In the genomic region with DNA sequence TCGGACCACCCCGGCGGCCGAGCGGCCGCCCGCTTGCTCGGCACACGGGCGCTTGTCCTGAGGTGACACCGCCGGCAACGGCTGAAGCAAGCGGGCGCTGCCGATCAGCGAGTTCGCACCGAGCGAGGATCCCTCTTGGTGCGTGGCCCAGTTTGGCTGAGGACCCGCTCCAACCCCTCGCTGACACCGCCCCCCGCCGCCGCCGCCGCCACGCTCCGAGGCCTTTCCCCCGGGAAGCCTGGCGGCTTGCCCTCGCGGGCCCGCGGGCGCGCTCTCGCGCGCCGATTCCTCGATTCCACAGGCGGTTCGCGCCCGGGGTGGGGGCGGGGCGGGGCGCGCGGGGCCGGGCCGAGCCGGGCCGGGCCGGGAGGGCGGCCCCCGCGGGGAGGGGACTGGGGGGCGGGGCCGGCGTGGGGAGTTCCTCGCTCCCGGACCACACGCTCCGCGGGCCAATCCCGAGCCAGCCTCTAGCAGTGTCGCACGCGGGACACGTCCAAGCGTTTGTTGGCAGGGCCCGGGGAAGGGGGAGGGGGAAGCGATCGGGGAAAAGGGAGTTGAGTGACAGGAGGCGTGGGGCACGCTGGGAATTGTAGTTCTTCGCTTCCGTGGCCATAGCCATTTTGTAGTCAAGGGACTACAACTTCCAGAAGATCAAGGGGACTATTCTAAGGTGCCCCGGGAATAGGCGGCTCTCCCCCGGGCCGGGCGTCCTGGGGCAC, we compare ENCODE assay signal across 8 mouse cellular contexts. TPM values are rescaled to one million over a fixed set of nuclear protein-coding genes. Genes with fewer than 3 reads are reported as not detected.
DNase-seq lines count a peak whose midpoint lies in the region; ATAC-seq lines count a peak whose summit lies in the region.

No protein-coding gene starts in this region.

- DNase-seq in CD4-positive, CD25-positive, alpha-beta regulatory T cell, adult 2 months (ENCODE audit: low read depth, low spot score), result peak; percentile 98
- peak; percentile 88 for DNase-seq in fat pad, adult 2 months (ENCODE audit: extremely low read depth, low read depth, low spot score)
- peak; percentile 100 for DNase-seq in kidney, postnatal 10 days
- DNase-seq in natural killer cell, adult 2 months (ENCODE audit: low spot score in 2 of 2), result peak; percentile 95 to 96

- H3K9ac ChIP-seq in heart, embryonic 13.5 days, result peak overlapping the region; percentile 95
- peak overlapping the region; percentile 93 for H3K9ac ChIP-seq in liver, embryonic 12.5 days
- peak overlapping the region; percentile 87 for H3K9ac ChIP-seq in stomach, embryonic 15.5 days

- WGBS in heart, embryonic 13.5 days, result under 1% methylated on average over 67 of the region's 87 CpGs
- 1% methylated on average over 40 of the region's 87 CpGs for WGBS in liver, embryonic 12.5 days (ENCODE audit: insufficient replicate concordance)
- under 1% methylated on average over 65 of the region's 87 CpGs for WGBS in stomach, embryonic 15.5 days

- peak overlapping the region; percentile 83 for H3K4me2 ChIP-seq in heart, embryonic 13.5 days
- H3K4me2 ChIP-seq in liver, embryonic 12.5 days, result peak overlapping the region; percentile 96
- H3K4me2 ChIP-seq in stomach, embryonic 15.5 days, result peak overlapping the region; percentile 79

- H3K27ac ChIP-seq in brown adipose tissue, adult 24 weeks (replicated peaks; ENCODE audit: low read depth, low read length), result peak overlapping the region; percentile 69
- H3K27ac ChIP-seq in heart, embryonic 13.5 days (replicated peaks), result peak overlapping the region; percentile 97
- peak overlapping the region; percentile 90 for H3K27ac ChIP-seq in liver, embryonic 12.5 days
- peak overlapping the region; percentile 98 for H3K27ac ChIP-seq in stomach, embryonic 15.5 days

- peaks cover 4% of the 10 kb centered on the region for H3K4me1 ChIP-seq in brown adipose tissue, adult 24 weeks (ENCODE audit: control insufficient read depth, insufficient read depth, insufficient read length, low read length)
- H3K4me1 ChIP-seq in heart, embryonic 13.5 days, result peaks cover 34% of the 10 kb centered on the region
- H3K4me1 ChIP-seq in liver, embryonic 12.5 days, result peaks cover 32% of the 10 kb centered on the region
- peaks cover 13% of the 10 kb centered on the region; the same call in 1 of the 2 replicates for H3K4me1 ChIP-seq in stomach, embryonic 15.5 days

- H3K4me3 ChIP-seq in brown adipose tissue, adult 24 weeks (ENCODE audit: insufficient read depth, low read depth, low read length), result peak overlapping the region; percentile 79
- H3K4me3 ChIP-seq in heart, embryonic 13.5 days, result peak overlapping the region; percentile 85
- peak overlapping the region; percentile 74 for H3K4me3 ChIP-seq in liver, embryonic 12.5 days
- peak overlapping the region; percentile 85 for H3K4me3 ChIP-seq in stomach, embryonic 15.5 days (replicated peaks)

- no peaks in the 10 kb centered on the region for H3K36me3 ChIP-seq in heart, embryonic 13.5 days
- no peaks in the 10 kb centered on the region for H3K36me3 ChIP-seq in liver, embryonic 12.5 days
- H3K36me3 ChIP-seq in stomach, embryonic 15.5 days, result no peaks in the 10 kb centered on the region

- H3K27me3 ChIP-seq in heart, embryonic 13.5 days (replicated peaks), result no peaks in the 10 kb centered on the region
- no peaks in the 10 kb centered on the region for H3K27me3 ChIP-seq in liver, embryonic 12.5 days (replicated peaks)
- H3K27me3 ChIP-seq in stomach, embryonic 15.5 days (replicated peaks), result no peaks in the 10 kb centered on the region

- ATAC-seq in heart, embryonic 13.5 days (ENCODE audit: extremely low read depth, insufficient number of reproducible peaks, low FRiP score, low TSS enrichment), result peak; percentile 88
- peak; percentile 89 for ATAC-seq in liver, embryonic 12.5 days
- ATAC-seq in stomach, embryonic 15.5 days (ENCODE audit: insufficient read depth, low FRiP score, low read depth), result peak; percentile 95

- H3K9me3 ChIP-seq in heart, embryonic 13.5 days, result no peaks in the 10 kb centered on the region
- H3K9me3 ChIP-seq in liver, embryonic 12.5 days (replicated peaks), result no peaks in the 10 kb centered on the region
- H3K9me3 ChIP-seq in stomach, embryonic 15.5 days, result no peaks in the 10 kb centered on the region

RNA-seq across cellular contexts. Expression of a gene that starts 1.0 kb away (rescaled TPM):
- 9.6 and 10.2 TPM in 2 replicates for polyA plus RNA-seq in brown adipose tissue, adult 24 weeks (2012; ENCODE audit: insufficient read depth, insufficient read length, missing spikeins)
- 21.1 and 24.2 TPM in 2 replicates for polyA plus RNA-seq in heart, embryonic 13.5 days (2015; fragmentation: Nextera tagmentation; extraction: Ambion mirVana)
- 18.0 and 21.0 TPM in 2 replicates for polyA plus RNA-seq in liver, embryonic 12.5 days (2016; fragmentation: Nextera tagmentation; extraction: Ambion mirVana)
- polyA plus RNA-seq in stomach, embryonic 15.5 days (2015; fragmentation: Nextera tagmentation; extraction: Ambion mirVana), result 24.4 and 24.8 TPM in 2 replicates

Comparison
In these comparisons a context has a peak if more than half of its experiments do, and no peak if none do; other contexts are left out.
1. Peak in every context shown above with its lines: DNase-seq, ATAC-seq, H3K4me3 ChIP-seq and H3K27ac ChIP-seq.